Mouse (Mus musculus): ENCODE results near the gene Ubox5.

GRCm38 (mm10) chr2:130591016-130591415 is 38.8 kb downstream of the Ubox5 start:
- TF ChIP-seq CTCF (conservative IDR thresholded peaks at IDR 0.05; ENCODE audit: low read length) (no peak), POU5F1 (IDR thresholded peaks at IDR 0.05; ENCODE audit: borderline replicate concordance, low read length) (no peak)

Measured in E14TG2a.4 (cell line).